Mouse (Mus musculus) neural tube, embryonic 14.5 days (tissue): ENCODE measurements around the gene Mybpc2. TPM values are rescaled to one million over a fixed set of nuclear protein-coding genes. Genes with fewer than 3 reads are reported as not detected.
A peak's percentile ranks its signal among the peaks of the same experiment; 100 is the strongest.

Experiments
- ATAC-seq: fragments of 200-750 bp; cut with Nextera tagmentation; 2 replicates; pipeline ENCODE4 v1.8.0; 2017; ENCODE audit warnings: low read depth, mild to moderate bottlenecking, moderate TSS enrichment, moderate library complexity
- H3K27ac ChIP-seq: fragments of 300-500 bp; sonication (generic); 2 replicates; pipeline ENCODE4 v1.5.1; 2014; ENCODE audit warnings: low read depth, mild to moderate bottlenecking, control low read depth, low read length, moderate library complexity, mixed read lengths
- H3K27me3 ChIP-seq: fragments of 300-500 bp; sonication (generic); 2 replicates; pipeline ENCODE4 v1.6.1; 2014; ENCODE audit warnings: low read length; ENCODE audit not compliant: control insufficient read depth, insufficient read depth
- H3K36me3 ChIP-seq: fragments of 300-500 bp; sonication (generic); 2 replicates; pipeline ENCODE4 v1.6.1; 2014; ENCODE audit warnings: low read length, mixed read lengths; ENCODE audit not compliant: control insufficient read depth, insufficient read depth
- H3K4me1 ChIP-seq: fragments of 300-500 bp; sonication (generic); 2 replicates; pipeline ENCODE4 v1.6.1; 2014; ENCODE audit warnings: low read length; ENCODE audit not compliant: control insufficient read depth, insufficient read depth
- H3K4me2 ChIP-seq: fragments of 300-500 bp; sonication (generic); 2 replicates; pipeline ENCODE4 v1.6.1; 2014; ENCODE audit warnings: mild to moderate bottlenecking, low read depth, low read length, control low read depth
- H3K4me3 ChIP-seq: fragments of 300-500 bp; sonication (generic); 2 replicates; pipeline ENCODE4 v1.5.1; 2014; ENCODE audit warnings: low read depth, low read length, control low read depth, mixed read lengths
- H3K9ac ChIP-seq: fragments of 300-500 bp; sonication (generic); replicated peaks from 2 replicates; pipeline ENCODE4 v1.6.1; 2014; ENCODE audit warnings: low read depth, mild to moderate bottlenecking, control low read depth, low read length, mixed read lengths
- H3K9me3 ChIP-seq: fragments of 300-500 bp; sonication (generic); 2 replicates; pipeline ENCODE4 v1.6.1; 2016; ENCODE audit warnings: low read length; ENCODE audit not compliant: control insufficient read depth
- WGBS: fragments of 180-500 bp; shearing (Covaris S2); extraction: QIAGEN DNeasy Blood & Tissue Kit; methylation state at CpG from one replicate; pipeline ENCODE4 v1.1.7; 2014; 5-methylcytosine and 5-hydroxymethylcytosine counted together
- polyA plus RNA-seq: library from polyadenylated mRNA; unstranded; fragments of >200 nt; fragmentation: Nextera tagmentation; extraction: Ambion mirVana; gene quantifications from 2 replicates; pipeline ENCODE4 v1.2.1, GENCODE M21; 2014

The Mybpc2 gene
- polyA plus RNA-seq, 1 experiment from 2014 or later, result 0.07 TPM

GRCm38 (mm10) chr7:44531946-44532732, 7.7 kb upstream of the Mybpc2 start, which contains the start of gene Spib:
Gene Spib (minus strand): TSS chr7:44532071.
- Histone ChIP-seq H3K9ac (no peak within 1 kb of the TSS), H3K4me3 (no peak within 1 kb of the TSS), H3K4me2 (no peak within 1 kb of the TSS), H3K4me1 (no peaks in the 10 kb centered on the region), H3K9me3 (no peaks in the 10 kb centered on the region), H3K27me3 (0 out of 2 replicates have a peak, but pooled peaks cover 4% of the 10 kb centered on the region), H3K36me3 (no peaks in the 10 kb centered on the region), H3K27ac (no peak within 1 kb of the TSS)
- WGBS, result 84% methylated on average over 3 of the region's 4 CpGs
- ATAC-seq, result no peak

- H3K4me3 ChIP-seq, result no peak overlapping the region
- 0 out of 2 replicates have a peak, but pooled peaks cover 5% of the 10 kb centered on the region for H3K27me3 ChIP-seq
- H3K27ac ChIP-seq, result no peak overlapping the region
- H3K4me2 ChIP-seq, result no peak overlapping the region
- WGBS, result 57% methylated on average over 5 of the region's 5 CpGs
- H3K4me1 ChIP-seq, result no peaks in the 10 kb centered on the region
- no peak overlapping the region for H3K9ac ChIP-seq
- ATAC-seq, result no peak
- no peaks in the 10 kb centered on the region for H3K9me3 ChIP-seq
- no peaks in the 10 kb centered on the region for H3K36me3 ChIP-seq
Observed at GRCm38 (mm10) chr7:44531207-44531606, 6.8 kb upstream of the Mybpc2 start.

DNA sequence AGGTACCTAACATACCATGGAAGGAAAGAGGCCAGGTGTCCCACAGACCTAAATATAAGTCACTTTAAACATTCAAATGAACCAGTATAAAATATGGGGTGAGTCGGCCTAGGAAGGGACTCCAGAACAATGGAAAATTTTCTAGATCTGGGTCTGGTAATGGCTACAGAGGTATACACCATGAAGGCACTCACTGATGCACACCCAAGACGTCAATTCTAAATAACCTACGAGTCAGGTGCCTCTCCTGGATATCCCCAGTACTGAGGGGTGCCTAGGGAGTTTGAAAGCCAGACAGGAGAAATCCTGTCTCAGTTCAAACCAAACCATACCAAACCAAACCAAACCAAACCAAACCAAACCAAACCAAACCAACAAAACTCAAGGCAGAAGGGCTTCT, 6.1 kb upstream of the Mybpc2 start:
- no peak overlapping the region for H3K4me2 ChIP-seq
- no peaks in the 10 kb centered on the region for H3K9me3 ChIP-seq
- WGBS, result 83% methylated on average over 3 of the region's 3 CpGs
- no peak for ATAC-seq
- H3K27ac ChIP-seq, result no peak overlapping the region
- no peak overlapping the region for H3K9ac ChIP-seq
- H3K27me3 ChIP-seq, result 0 out of 2 replicates have a peak, but pooled peaks cover 6% of the 10 kb centered on the region
- no peaks in the 10 kb centered on the region for H3K4me1 ChIP-seq
- no peak overlapping the region for H3K4me3 ChIP-seq
- H3K36me3 ChIP-seq, result no peaks in the 10 kb centered on the region

DNA sequence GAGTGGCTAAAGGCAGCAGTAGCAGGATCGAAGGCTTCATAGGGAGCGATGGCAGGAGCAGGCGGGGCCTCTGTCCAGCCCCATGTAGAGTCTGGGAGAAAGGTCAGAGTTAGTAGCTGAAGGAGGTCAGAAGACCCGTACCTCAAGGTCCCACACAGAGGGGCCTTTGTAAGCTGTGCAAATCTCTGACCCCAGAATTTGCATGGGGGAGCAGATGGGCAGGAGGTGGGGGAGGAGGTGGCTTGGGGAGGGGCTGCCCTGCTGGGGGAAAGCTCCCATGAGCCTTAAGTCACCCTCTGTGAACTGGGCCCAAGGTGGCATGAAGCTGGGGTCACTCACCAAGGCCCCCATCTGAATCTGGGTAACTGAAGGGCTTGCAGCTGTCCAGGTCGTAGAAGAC, 5.1 kb upstream of the Mybpc2 start:
- Histone ChIP-seq H3K36me3 (no peaks in the 10 kb centered on the region), H3K4me1 (no peaks in the 10 kb centered on the region), H3K27me3 (0 out of 2 replicates have a peak, but pooled peaks cover 6% of the 10 kb centered on the region), H3K4me3 (no peak overlapping the region), H3K27ac (no peak overlapping the region), H3K9me3 (no peaks in the 10 kb centered on the region), H3K4me2 (no peak overlapping the region), H3K9ac (no peak overlapping the region)
- ATAC-seq, result no peak
- WGBS, result 58% methylated on average over 5 of the region's 5 CpGs

GRCm38 (mm10) chr7:44527483-44528398, 3.3 kb upstream of the Mybpc2 start:
- Histone ChIP-seq H3K9ac (peak overlapping the region; percentile 46), H3K9me3 (no peaks in the 10 kb centered on the region), H3K4me3 (peak overlapping the region; percentile 29), H3K4me1 (no peaks in the 10 kb centered on the region), H3K27me3 (0 out of 2 replicates have a peak, but pooled peaks cover 9% of the 10 kb centered on the region), H3K27ac (no peak overlapping the region), H3K4me2 (peak overlapping the region; percentile 63), H3K36me3 (no peaks in the 10 kb centered on the region)
- peak; percentile 54; the same call in 1 of the 2 replicates for ATAC-seq
- WGBS, result 5% methylated on average over 40 of the region's 40 CpGs

GRCm38 (mm10) chr7:44526414-44527154, 2.1 kb upstream of the Mybpc2 start:
- no peaks in the 10 kb centered on the region for H3K36me3 ChIP-seq
- H3K9me3 ChIP-seq, result no peaks in the 10 kb centered on the region
- H3K4me3 ChIP-seq, result no peak overlapping the region
- H3K4me1 ChIP-seq, result no peaks in the 10 kb centered on the region
- H3K27me3 ChIP-seq, result peaks cover 13% of the 10 kb centered on the region; the same call in 1 of the 2 replicates
- H3K9ac ChIP-seq, result no peak overlapping the region
- no peak overlapping the region for H3K27ac ChIP-seq
- WGBS, result 90% methylated on average over 14 of the region's 14 CpGs
- no peak for ATAC-seq
- H3K4me2 ChIP-seq, result no peak overlapping the region

DNA sequence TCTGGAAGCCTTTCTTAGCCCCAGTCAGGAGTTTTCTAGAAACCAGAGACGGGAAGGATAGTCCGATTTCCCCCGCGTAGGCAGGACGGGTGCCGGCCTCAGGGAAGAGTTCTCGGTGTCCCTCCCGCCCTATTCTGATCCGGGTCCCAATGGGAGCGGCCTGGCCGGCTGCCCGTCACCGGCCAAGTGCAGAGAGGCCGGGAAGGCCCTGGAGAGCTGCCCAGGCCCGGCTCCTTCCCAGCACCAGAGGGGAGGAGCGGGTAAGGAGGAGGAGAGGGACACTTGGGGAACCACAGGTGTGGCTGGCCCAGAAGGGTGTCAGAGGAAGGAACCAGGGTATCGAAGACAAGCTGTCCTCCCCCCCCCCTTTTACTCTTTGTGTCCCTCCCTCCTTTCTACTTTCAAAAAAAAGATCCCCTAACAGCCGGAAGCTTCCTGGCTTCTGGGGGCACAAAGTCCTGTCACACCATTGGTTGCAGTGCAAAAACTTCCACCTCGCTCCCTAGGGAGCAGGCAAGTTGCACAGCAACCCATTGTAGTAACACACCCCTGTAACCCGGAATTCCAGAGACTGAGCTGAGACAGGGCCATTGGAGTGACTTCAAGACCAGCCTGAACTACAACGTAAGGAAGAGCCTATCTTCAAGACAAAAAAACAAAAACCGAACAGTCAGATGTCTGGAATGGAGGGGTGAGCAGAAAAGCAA, 823 bp upstream of the Mybpc2 start:
- WGBS, result 15% methylated on average over 21 of the region's 22 CpGs
- Histone ChIP-seq H3K36me3 (no peaks in the 10 kb centered on the region), H3K9me3 (no peaks in the 10 kb centered on the region), H3K4me2 (no peak overlapping the region; the same call in 1 of the 2 replicates), H3K4me1 (no peaks in the 10 kb centered on the region), H3K27ac (no peak overlapping the region), H3K9ac (no peak overlapping the region), H3K27me3 (peaks cover 13% of the 10 kb centered on the region; the same call in 1 of the 2 replicates), H3K4me3 (no peak overlapping the region)
- ATAC-seq, result no peak

- no peak overlapping the region for H3K9ac ChIP-seq
- no peaks in the 10 kb centered on the region for H3K9me3 ChIP-seq
- H3K27ac ChIP-seq, result no peak overlapping the region
- no peak overlapping the region for H3K4me2 ChIP-seq
- no peaks in the 10 kb centered on the region for H3K36me3 ChIP-seq
- peaks cover 9% of the 10 kb centered on the region; the same call in 1 of the 2 replicates for H3K27me3 ChIP-seq
- no peaks in the 10 kb centered on the region for H3K4me1 ChIP-seq
- 80% methylated on average over 2 of the region's 2 CpGs for WGBS
- no peak overlapping the region for H3K4me3 ChIP-seq
- ATAC-seq, result no peak
Observed at GRCm38 (mm10) chr7:44523056-44523455, 1.4 kb downstream of the Mybpc2 start.
